Mouse (Mus musculus) hindbrain, embryonic 16.5 days (tissue): ENCODE results near the gene Esrrg. TPM values are rescaled to one million over a fixed set of nuclear protein-coding genes. Genes with fewer than 3 reads are reported as not detected.

Source experiments
- ATAC-seq: fragments of 200-750 bp; cut with Nextera tagmentation; 2 replicates; pipeline ENCODE4 v1.8.0; 2017; ENCODE audit warnings: moderate TSS enrichment, moderate library complexity
- H3K27ac ChIP-seq: fragments of 300-500 bp; sonication (generic); 2 replicates; pipeline ENCODE4 v1.5.1; 2014; ENCODE audit warnings: low read depth, mild to moderate bottlenecking, control low read depth, low read length, moderate library complexity
- H3K27me3 ChIP-seq: fragments of 300-500 bp; sonication (generic); replicated peaks from 2 replicates; pipeline ENCODE4 v1.6.1; 2014; ENCODE audit warnings: low read length; ENCODE audit not compliant: control insufficient read depth, insufficient read depth
- H3K36me3 ChIP-seq: fragments of 300-500 bp; sonication (generic); 2 replicates; pipeline ENCODE4 v1.6.1; 2014; ENCODE audit warnings: mild to moderate bottlenecking, low read length, moderate library complexity, mixed read lengths; ENCODE audit not compliant: control insufficient read depth, insufficient read depth
- H3K4me1 ChIP-seq: fragments of 300-500 bp; sonication (generic); 2 replicates; pipeline ENCODE4 v1.6.1; 2014; ENCODE audit warnings: low read depth, low read length; ENCODE audit not compliant: control insufficient read depth, insufficient read depth
- H3K4me2 ChIP-seq: fragments of 300-500 bp; sonication (generic); 2 replicates; pipeline ENCODE4 v1.6.1; 2014; ENCODE audit warnings: mild to moderate bottlenecking, low read length, control low read depth, moderate library complexity
- H3K4me3 ChIP-seq: fragments of 300-500 bp; sonication (generic); 2 replicates; pipeline ENCODE4 v1.5.1; 2014; ENCODE audit warnings: mild to moderate bottlenecking, low read length, control low read depth, moderate library complexity
- H3K9ac ChIP-seq: fragments of 300-500 bp; sonication (generic); 2 replicates; pipeline ENCODE4 v1.6.1; 2014; ENCODE audit warnings: low read depth, mild to moderate bottlenecking, control low read depth, low read length, moderate library complexity
- H3K9me3 ChIP-seq: fragments of 300-500 bp; sonication (generic); 2 replicates; pipeline ENCODE4 v1.6.1; 2014; ENCODE audit warnings: mild to moderate bottlenecking, low read length, moderate library complexity; ENCODE audit not compliant: control insufficient read depth
- WGBS: fragments of 180-500 bp; shearing (Covaris S2); extraction: QIAGEN DNeasy Blood & Tissue Kit; methylation state at CpG from one replicate; pipeline ENCODE4 v1.1.7; 2014; 5-methylcytosine and 5-hydroxymethylcytosine counted together
- polyA plus RNA-seq: library from polyadenylated mRNA; unstranded; fragments of >200 nt; fragmentation: Nextera tagmentation; extraction: Ambion mirVana; gene quantifications from 2 replicates; pipeline ENCODE4 v1.2.1, GENCODE M21; 2015

Gene Esrrg
- polyA plus RNA-seq, 1 experiment from 2014 or later, result 38.6 TPM

GRCm38 (mm10) chr1:188006820-188007491 is 398.4 kb downstream of the Esrrg start:
- no peaks in the 10 kb centered on the region for H3K4me1 ChIP-seq
- H3K4me3 ChIP-seq, result no peak overlapping the region
- H3K9ac ChIP-seq, result no peak overlapping the region
- peak overlapping the region; percentile 8; the same call in 1 of the 2 replicates for H3K4me2 ChIP-seq
- no peaks in the 10 kb centered on the region for H3K36me3 ChIP-seq
- no peak for ATAC-seq
- no peaks in the 10 kb centered on the region for H3K27me3 ChIP-seq
- WGBS, result 77% methylated on average over 13 of the region's 13 CpGs
- no peaks in the 10 kb centered on the region for H3K9me3 ChIP-seq
- no peak overlapping the region for H3K27ac ChIP-seq

GRCm38 (mm10) chr1:188008476-188008875 is 399.9 kb downstream of the Esrrg start:
- Histone ChIP-seq H3K4me2 (no peak overlapping the region), H3K9me3 (no peaks in the 10 kb centered on the region), H3K27me3 (no peaks in the 10 kb centered on the region), H3K9ac (no peak overlapping the region), H3K4me1 (no peaks in the 10 kb centered on the region), H3K36me3 (no peaks in the 10 kb centered on the region), H3K27ac (no peak overlapping the region), H3K4me3 (no peak overlapping the region)
- WGBS, result 68% methylated on average over 13 of the region's 13 CpGs
- ATAC-seq, result no peak

- Histone ChIP-seq H3K36me3 (no peaks in the 10 kb centered on the region), H3K27me3 (no peaks in the 10 kb centered on the region), H3K27ac (no peak overlapping the region), H3K4me2 (no peak overlapping the region), H3K9ac (no peak overlapping the region), H3K4me3 (no peak overlapping the region), H3K4me1 (no peaks in the 10 kb centered on the region), H3K9me3 (no peaks in the 10 kb centered on the region)
- ATAC-seq, result no peak
- 79% methylated on average over 5 of the region's 5 CpGs for WGBS
Measured at GRCm38 (mm10) chr1:188009868-188010267, 401.3 kb downstream of the Esrrg start.

- WGBS, result 85% methylated on average over 1 of the region's 1 CpGs
- no peak for ATAC-seq
- H3K9ac ChIP-seq, result no peak overlapping the region
Measured at GRCm38 (mm10) chr1:188010860-188011259, 402.3 kb downstream of the Esrrg start.

GRCm38 (mm10) chr1:188014411-188014810 is 405.8 kb downstream of the Esrrg start:
- Histone ChIP-seq H3K4me1 (no peaks in the 10 kb centered on the region), H3K9me3 (no peaks in the 10 kb centered on the region), H3K27ac (no peak overlapping the region), H3K9ac (no peak overlapping the region), H3K27me3 (no peaks in the 10 kb centered on the region), H3K36me3 (no peaks in the 10 kb centered on the region), H3K4me2 (no peak overlapping the region), H3K4me3 (no peak overlapping the region)
- 0 out of 2 replicates have a peak, but pooled peaks have one; percentile 17 for ATAC-seq
- WGBS, result 62% methylated on average over 4 of the region's 4 CpGs

More at GRCm38 (mm10) chr1:188010860-188011259, 402.3 kb downstream of the Esrrg start:
- H3K36me3 ChIP-seq, result no peaks in the 10 kb centered on the region
- no peaks in the 10 kb centered on the region for H3K27me3 ChIP-seq
- no peaks in the 10 kb centered on the region for H3K9me3 ChIP-seq
- H3K4me2 ChIP-seq, result no peak overlapping the region
- no peak overlapping the region for H3K4me3 ChIP-seq
- H3K27ac ChIP-seq, result no peak overlapping the region
- no peaks in the 10 kb centered on the region for H3K4me1 ChIP-seq

- WGBS, result 60% methylated on average over 14 of the region's 14 CpGs
- no peak for ATAC-seq
- H3K9ac ChIP-seq, result no peak overlapping the region
Measured at GRCm38 (mm10) chr1:188017956-188018862, 409.6 kb downstream of the Esrrg start.

GRCm38 (mm10) chr1:188029205-188029604 is 420.6 kb downstream of the Esrrg start:
- H3K4me2 ChIP-seq, result no peak overlapping the region
- H3K27me3 ChIP-seq, result no peaks in the 10 kb centered on the region
- H3K36me3 ChIP-seq, result no peaks in the 10 kb centered on the region
- no peak overlapping the region for H3K4me3 ChIP-seq
- no peaks in the 10 kb centered on the region for H3K4me1 ChIP-seq
- no peak overlapping the region for H3K9ac ChIP-seq
- no peak for ATAC-seq
- WGBS, result 58% methylated on average over 8 of the region's 8 CpGs
- no peaks in the 10 kb centered on the region for H3K9me3 ChIP-seq
- no peak overlapping the region for H3K27ac ChIP-seq

More at GRCm38 (mm10) chr1:188017956-188018862, 409.6 kb downstream of the Esrrg start:
- no peaks in the 10 kb centered on the region for H3K9me3 ChIP-seq
- H3K27me3 ChIP-seq, result no peaks in the 10 kb centered on the region
- no peaks in the 10 kb centered on the region for H3K36me3 ChIP-seq
- no peak overlapping the region for H3K27ac ChIP-seq
- H3K4me1 ChIP-seq, result no peaks in the 10 kb centered on the region
- H3K4me2 ChIP-seq, result no peak overlapping the region
- no peak overlapping the region for H3K4me3 ChIP-seq

- H3K4me1 ChIP-seq, result no peaks in the 10 kb centered on the region
- H3K27me3 ChIP-seq, result no peaks in the 10 kb centered on the region
- H3K9me3 ChIP-seq, result no peaks in the 10 kb centered on the region
- no peak overlapping the region for H3K4me2 ChIP-seq
- no peak for ATAC-seq
- 33% methylated on average over 10 of the region's 10 CpGs for WGBS
- H3K9ac ChIP-seq, result no peak overlapping the region
- no peaks in the 10 kb centered on the region for H3K36me3 ChIP-seq
- H3K27ac ChIP-seq, result no peak overlapping the region
- H3K4me3 ChIP-seq, result no peak overlapping the region
Measured at GRCm38 (mm10) chr1:188030116-188030515, 421.5 kb downstream of the Esrrg start.

- ATAC-seq, result no peak
- H3K4me1 ChIP-seq, result no peaks in the 10 kb centered on the region
- no peaks in the 10 kb centered on the region for H3K36me3 ChIP-seq
- H3K9me3 ChIP-seq, result no peaks in the 10 kb centered on the region
- WGBS, result 24% methylated on average over 4 of the region's 4 CpGs
- no peak overlapping the region for H3K4me3 ChIP-seq
- H3K27ac ChIP-seq, result no peak overlapping the region
- no peaks in the 10 kb centered on the region for H3K27me3 ChIP-seq
- no peak overlapping the region for H3K9ac ChIP-seq
- H3K4me2 ChIP-seq, result no peak overlapping the region
Measured at GRCm38 (mm10) chr1:188031276-188031675, 422.7 kb downstream of the Esrrg start.
